Mouse (Mus musculus) liver, embryonic 14.5 days (tissue): ENCODE measurements at regions not wholly inside any gene's neighbourhood (a gene's known extent, or its start where the extent isn't known, plus 50 kb on each side); places are given as distances from the start of the nearest gene placed in this dataset.

Experiments used
- CTCF ChIP-seq: IDR thresholded peaks from 2 replicates; pipeline ENCODE4 v1.5.1; 2016; ENCODE audit warnings: antibody characterized with exemption, low read depth, control low read depth
- EP300 ChIP-seq: IDR thresholded peaks from 2 replicates; pipeline ENCODE4 v1.6.1; 2016; ENCODE audit warnings: antibody characterized with exemption, low read depth

DNA sequence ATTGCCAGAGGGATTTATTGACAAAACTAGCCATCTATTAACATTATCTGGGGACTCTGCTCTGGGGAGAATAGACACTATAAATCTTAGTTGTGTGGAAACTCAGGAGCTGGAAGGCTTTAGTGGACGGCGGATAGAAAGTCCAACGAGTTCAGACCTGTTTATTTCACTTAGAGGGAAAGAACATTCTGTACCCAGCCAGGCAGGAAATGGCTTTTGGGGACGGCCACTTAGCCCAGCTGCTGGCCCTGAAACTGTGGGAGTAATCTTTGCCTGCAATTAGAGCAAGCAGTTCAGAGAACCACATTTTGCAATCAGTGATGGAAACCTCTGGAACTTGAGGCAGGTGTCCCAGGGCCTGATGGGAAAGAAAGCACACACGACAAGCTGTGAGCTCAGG lies 362.4 kb downstream of the Tbc1d22a start:
- TF ChIP-seq CTCF (no peak), EP300 (no peak)
